8 mouse cellular contexts compared by ENCODE assay signal in genomic region chr6:122339648-122340341, GRCm38 (mm10). TPM values are rescaled to one million over a fixed set of nuclear protein-coding genes. Genes with fewer than 3 reads are reported as not detected.
DNase-seq lines count a peak whose midpoint lies in the region; ATAC-seq lines count a peak whose summit lies in the region.

No protein-coding gene starts in this region.

- peak; percentile 70 for ATAC-seq in CD4-positive, CD25-positive, alpha-beta regulatory T cell, adult 4 months
- peak; percentile 91 for ATAC-seq in heart, embryonic 14.5 days (ENCODE audit: insufficient number of reproducible peaks, insufficient read depth, low FRiP score, low read depth)
- peak; percentile 89 for ATAC-seq in liver, embryonic 13.5 days (ENCODE audit: low read depth)
- peak; percentile 81 for ATAC-seq in stomach, embryonic 15.5 days (ENCODE audit: insufficient read depth, low FRiP score, low read depth)

- no peaks in the 10 kb centered on the region for H3K27me3 ChIP-seq in heart, embryonic 14.5 days (ENCODE audit: control insufficient read depth, insufficient read depth, low read length)
- H3K27me3 ChIP-seq in liver, embryonic 13.5 days = peaks cover 10% of the 10 kb centered on the region; the same call in 1 of the 2 replicates
- H3K27me3 ChIP-seq in stomach, embryonic 15.5 days (replicated peaks) = no peaks in the 10 kb centered on the region

- peak overlapping the region; percentile 91 to 94 for H3K27ac ChIP-seq in heart, embryonic 14.5 days (replicated peaks in 1 of 2; ENCODE audit: control insufficient read depth in 1 of 2, insufficient read depth in 1 of 2, low read depth in 2 of 2, low read length in 2 of 2)
- peak overlapping the region; percentile 55 for H3K27ac ChIP-seq in liver, embryonic 13.5 days
- peak overlapping the region; percentile 94 for H3K27ac ChIP-seq in stomach, embryonic 15.5 days

- H3K36me3 ChIP-seq in heart, embryonic 14.5 days (ENCODE audit: control insufficient read depth, insufficient read depth, low read length) = peaks cover 15% of the 10 kb centered on the region
- no peaks in the 10 kb centered on the region for H3K36me3 ChIP-seq in liver, embryonic 13.5 days
- H3K36me3 ChIP-seq in stomach, embryonic 15.5 days = peaks cover 8% of the 10 kb centered on the region

- H3K4me2 ChIP-seq in heart, embryonic 14.5 days (ENCODE audit: low read length) = peak overlapping the region; percentile 92
- peak overlapping the region; percentile 86 for H3K4me2 ChIP-seq in liver, embryonic 13.5 days
- peak overlapping the region; percentile 71 for H3K4me2 ChIP-seq in stomach, embryonic 15.5 days

- H3K9me3 ChIP-seq in heart, embryonic 14.5 days (ENCODE audit: control insufficient read depth, low read length) = no peaks in the 10 kb centered on the region
- H3K9me3 ChIP-seq in liver, embryonic 13.5 days (replicated peaks) = no peaks in the 10 kb centered on the region
- no peaks in the 10 kb centered on the region for H3K9me3 ChIP-seq in stomach, embryonic 15.5 days

- H3K4me3 ChIP-seq in heart, embryonic 14.5 days (ENCODE audit: control insufficient read depth in 1 of 2, insufficient read depth in 1 of 2, low read depth in 1 of 2, low read length in 2 of 2) = peak overlapping the region; percentile 83 to 91
- peak overlapping the region; percentile 78 for H3K4me3 ChIP-seq in liver, embryonic 13.5 days (replicated peaks)
- H3K4me3 ChIP-seq in stomach, embryonic 15.5 days (replicated peaks) = peak overlapping the region; percentile 75

- WGBS in heart, embryonic 14.5 days = under 1% methylated on average over 36 of the region's 71 CpGs
- 2% methylated on average over 22 of the region's 71 CpGs for WGBS in liver, embryonic 13.5 days (ENCODE audit: insufficient replicate concordance)
- 0% methylated on average over 27 of the region's 71 CpGs for WGBS in stomach, embryonic 15.5 days

- H3K9ac ChIP-seq in heart, embryonic 14.5 days (ENCODE audit: low read length) = peak overlapping the region; percentile 84
- H3K9ac ChIP-seq in liver, embryonic 13.5 days = peak overlapping the region; percentile 75
- H3K9ac ChIP-seq in stomach, embryonic 15.5 days = peak overlapping the region; percentile 60

- H3K4me1 ChIP-seq in heart, embryonic 14.5 days (ENCODE audit: control insufficient read depth in 2 of 2, insufficient read depth in 2 of 2, low read length in 2 of 2) = peaks cover 2 to 23% of the 10 kb centered on the region in 2 experiments; a peak in 2 of 4 replicates
- peaks cover 31% of the 10 kb centered on the region for H3K4me1 ChIP-seq in liver, embryonic 13.5 days (replicated peaks)
- H3K4me1 ChIP-seq in stomach, embryonic 15.5 days = peaks cover 10% of the 10 kb centered on the region; the same call in 1 of the 2 replicates

- peak; percentile 88 for DNase-seq in brain, embryonic 18.5 days (ENCODE audit: low read depth, low spot score)
- peak; percentile 24 for DNase-seq in fibroblast of lung, adult 2 months (ENCODE audit: low read depth)
- DNase-seq in kidney, postnatal 10 days = peak; percentile 95
- peak; percentile 61 for DNase-seq in liver, embryonic 13.5 days
- DNase-seq in neural tube, embryonic 10.5 days (ENCODE audit: extremely low spot score, low spot score) = peak; percentile 91

RNA-seq across cellular contexts. Expression of gene Phc1, which starts 0.6 kb away (rescaled TPM):
- polyA plus RNA-seq in CD4-positive, CD25-positive, alpha-beta regulatory T cell, adult 4 months (2017; shearing (Covaris generic)) = 1 to 10 TPM; 5.6 to 7.1 TPM
- polyA plus RNA-seq in heart, embryonic 14.5 days (2014; fragmentation: Nextera tagmentation; extraction: Ambion mirVana) = 11.6 and 13.2 TPM in 2 replicates
- polyA plus RNA-seq in liver, embryonic 13.5 days (2015; fragmentation: Nextera tagmentation; extraction: Ambion mirVana) = 2.1 and 2.2 TPM in 2 replicates
- 12.8 and 13.2 TPM in 2 replicates for polyA plus RNA-seq in stomach, embryonic 15.5 days (2015; fragmentation: Nextera tagmentation; extraction: Ambion mirVana)

RNA-seq across cellular contexts. Expression of gene M6pr, which starts 31.3 kb away (rescaled TPM):
- polyA plus RNA-seq in CD4-positive, CD25-positive, alpha-beta regulatory T cell, adult 4 months (2017; shearing (Covaris generic)) = 100 to 1,000 TPM; 255 to 333 TPM
- 76.2 and 77.2 TPM in 2 replicates for polyA plus RNA-seq in heart, embryonic 14.5 days (2014; fragmentation: Nextera tagmentation; extraction: Ambion mirVana)
- polyA plus RNA-seq in liver, embryonic 13.5 days (2015; fragmentation: Nextera tagmentation; extraction: Ambion mirVana) = 105 and 116 TPM in 2 replicates
- polyA plus RNA-seq in stomach, embryonic 15.5 days (2015; fragmentation: Nextera tagmentation; extraction: Ambion mirVana) = 120 and 121 TPM in 2 replicates

RNA-seq across cellular contexts. Expression of gene Klrg1, which starts 57.1 kb away (rescaled TPM):
- 100 to 1,000 TPM; 111 to 138 TPM for polyA plus RNA-seq in CD4-positive, CD25-positive, alpha-beta regulatory T cell, adult 4 months (2017; shearing (Covaris generic))
- polyA plus RNA-seq in heart, embryonic 14.5 days (2014; fragmentation: Nextera tagmentation; extraction: Ambion mirVana) = not detected in 2 replicates
- not detected in 2 replicates for polyA plus RNA-seq in liver, embryonic 13.5 days (2015; fragmentation: Nextera tagmentation; extraction: Ambion mirVana)
- not detected in 2 replicates for polyA plus RNA-seq in stomach, embryonic 15.5 days (2015; fragmentation: Nextera tagmentation; extraction: Ambion mirVana)

Comparison
In these comparisons a context has a peak if more than half of its experiments do, and no peak if none do; other contexts are left out.
1. Peak in every context shown above with its lines: DNase-seq, ATAC-seq, H3K4me3 ChIP-seq and H3K27ac ChIP-seq.
2. DNase-seq: peak in every context shown above with its lines; median percentile 95 in kidney, postnatal 10 days; 91 in neural tube, embryonic 10.5 days; 88 in brain, embryonic 18.5 days; 61 in liver, embryonic 13.5 days; 24 in fibroblast of lung, adult 2 months.
3. RNA of gene Klrg1, which starts 57.1 kb away (polyA plus RNA-seq): 111 to 138 TPM in CD4-positive, CD25-positive, alpha-beta regulatory T cell, adult 4 months; not detected in stomach, embryonic 15.5 days, not detected in heart, embryonic 14.5 days and not detected in liver, embryonic 13.5 days; every median in the first group is over 100 times any median in the second.